Mouse (Mus musculus): ENCODE measurements around the gene Dot1l.

The Dot1l gene

GRCm38 (mm10) chr10:80832818-80833217 is 77.8 kb downstream of the Dot1l start:
- DNase-seq (ENCODE audit: low spot score) = no peak

GRCm38 (mm10) chr10:80835617-80836016 is 80.6 kb downstream of the Dot1l start:
- DNase-seq (ENCODE audit: low spot score) = no peak

- no peak for DNase-seq (ENCODE audit: low spot score)
Measured at GRCm38 (mm10) chr10:80836949-80837379, 82.0 kb downstream of the Dot1l start.

- no peak for DNase-seq (ENCODE audit: low spot score)
Measured at GRCm38 (mm10) chr10:80837827-80838226, 82.8 kb downstream of the Dot1l start.

- DNase-seq (ENCODE audit: low spot score) = no peak
Measured at GRCm38 (mm10) chr10:80838346-80838912, 83.4 kb downstream of the Dot1l start.

GRCm38 (mm10) chr10:80839848-80840247 is 84.8 kb downstream of the Dot1l start:
- no peak for DNase-seq (ENCODE audit: low spot score)

- DNase-seq (ENCODE audit: low spot score) = no peak
Measured at GRCm38 (mm10) chr10:80841685-80842084, 86.7 kb downstream of the Dot1l start.

GRCm38 (mm10) chr10:80842334-80842733 is 87.3 kb downstream of the Dot1l start:
- no peak for DNase-seq (ENCODE audit: low spot score)

- DNase-seq (ENCODE audit: low spot score) = no peak
Measured at GRCm38 (mm10) chr10:80843087-80843930, 88.3 kb downstream of the Dot1l start.

GRCm38 (mm10) chr10:80843931-80844547 is 89.0 kb downstream of the Dot1l start, which contains the start of gene Lingo3:
Gene Lingo3 (minus strand): TSS chr10:80844039.
- DNase-seq (ENCODE audit: low spot score) = no peak
